Mouse (Mus musculus): ENCODE results near the gene Cntn5.

GRCm38 (mm10) chr9:9718145-9718544 lies 1186.4 kb downstream of the Cntn5 start:
- TF ChIP-seq GATA1 (IDR thresholded peaks at IDR 0.05; ENCODE audit: borderline replicate concordance, low read length) (no peak), FLI1 (IDR thresholded peaks at IDR 0.05; ENCODE audit: low read length) (no peak)
